Mouse (Mus musculus): ENCODE results near the gene Arid3a. TPM values are rescaled to one million over a fixed set of nuclear protein-coding genes. Genes with fewer than 3 reads are reported as not detected.

The Arid3a gene
- polyA plus RNA-seq, 1 experiment from 2014 or later, result 7.0 TPM

DNA sequence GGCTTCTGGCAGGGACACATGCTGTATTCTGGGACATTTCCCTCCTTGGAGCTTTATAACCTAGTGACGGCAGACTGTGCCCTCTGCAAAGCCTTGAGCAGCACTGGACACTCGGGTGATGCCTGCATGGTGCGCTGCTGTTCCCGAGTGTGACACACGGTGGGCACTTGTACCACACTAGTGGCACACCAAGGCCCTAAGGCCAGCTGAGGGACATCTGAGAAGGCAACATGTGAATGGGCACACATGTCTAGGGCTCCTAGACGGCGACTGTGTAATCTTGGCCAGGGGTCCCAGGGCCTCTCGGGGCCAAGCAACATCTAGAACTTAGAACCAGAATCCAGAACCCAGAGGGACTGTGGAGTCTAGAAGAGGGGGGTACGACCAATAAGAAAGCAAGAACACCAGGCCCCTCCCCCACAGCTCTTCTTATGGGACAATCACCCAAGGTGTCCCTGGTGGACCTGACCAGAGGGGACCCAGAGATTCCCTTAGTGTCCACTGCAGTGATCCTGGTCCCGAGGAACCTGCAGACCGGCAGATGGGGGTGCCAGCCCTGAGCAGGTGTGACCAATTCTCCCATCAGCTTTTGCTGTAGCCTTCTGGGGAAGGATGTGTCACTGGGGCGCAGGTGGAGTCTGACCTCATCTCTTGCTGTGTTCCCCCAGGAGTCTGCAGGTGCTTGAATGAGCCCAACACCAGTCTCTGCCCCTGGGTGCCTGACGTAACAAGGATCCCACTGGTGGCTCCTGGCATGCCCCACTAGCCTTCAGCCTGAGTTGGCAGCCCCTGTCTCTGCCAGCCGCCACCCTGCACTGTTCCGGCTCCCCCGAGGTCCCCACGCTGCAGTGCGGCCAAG lies 3.4 kb downstream of the Arid3a start:
- Histone ChIP-seq H3K9ac (no peak overlapping the region), H3K4me2 (replicated peaks) (no peak overlapping the region), H3K4me1 (peaks cover 74% of the 10 kb centered on the region), H3K36me3 (peaks cover 28% of the 10 kb centered on the region), H3K4me3 (replicated peaks) (no peak overlapping the region), H3K9me3 (replicated peaks) (no peaks in the 10 kb centered on the region), H3K27me3 (no peaks in the 10 kb centered on the region), H3K27ac (replicated peaks) (no peak overlapping the region)
- WGBS, result 81% methylated on average over 18 of the region's 18 CpGs
- no peak for ATAC-seq (ENCODE audit: insufficient number of reproducible peaks, low FRiP score, low TSS enrichment, low read depth)

DNA sequence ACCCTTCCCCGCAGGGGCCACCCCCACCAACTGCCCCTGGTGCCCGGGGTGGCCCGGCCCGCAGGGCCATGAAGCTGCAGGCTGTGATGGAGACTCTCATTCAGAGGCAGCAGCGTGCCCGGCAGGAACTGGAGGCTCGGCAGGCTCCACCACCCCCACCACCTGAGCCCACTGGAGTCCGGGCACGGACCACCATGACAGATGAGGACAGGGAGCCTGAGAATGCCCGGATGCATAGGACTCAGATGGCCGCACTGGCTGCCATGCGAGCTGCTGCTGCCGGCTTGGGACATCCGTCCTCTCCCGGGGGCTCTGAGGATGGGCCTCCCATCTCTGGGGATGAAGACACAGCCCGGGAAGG lies 4.0 kb downstream of the Arid3a start:
- no peak for ATAC-seq (ENCODE audit: insufficient number of reproducible peaks, low FRiP score, low TSS enrichment, low read depth)

DNA sequence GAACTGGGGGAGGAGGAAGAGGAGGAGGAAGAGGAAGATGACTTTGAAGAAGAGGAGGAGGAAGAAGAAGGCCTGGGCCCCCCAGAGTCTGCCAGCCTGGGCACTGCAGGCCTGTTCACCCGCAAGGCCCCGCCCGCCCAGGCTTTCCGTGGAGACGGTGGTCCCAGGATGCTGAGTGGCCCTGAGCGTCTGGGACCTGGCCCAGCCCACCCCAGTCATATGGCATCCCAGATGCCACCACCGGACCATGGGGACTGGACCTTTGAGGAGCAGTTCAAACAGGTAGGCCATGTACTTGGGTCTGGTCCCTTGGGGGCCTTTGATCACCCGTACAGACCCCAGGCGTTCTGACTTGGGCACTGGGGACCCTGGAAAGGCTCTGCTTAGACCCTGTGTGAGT lies 5.0 kb downstream of the Arid3a start:
- no peaks in the 10 kb centered on the region for H3K27me3 ChIP-seq
- peaks cover 76% of the 10 kb centered on the region for H3K4me1 ChIP-seq
- peak overlapping the region; percentile 49; the same call in 1 of the 2 replicates for H3K27ac ChIP-seq (replicated peaks)
- no peak overlapping the region for H3K4me3 ChIP-seq (replicated peaks)
- H3K4me2 ChIP-seq (replicated peaks), result no peak overlapping the region
- 75% methylated on average over 9 of the region's 9 CpGs for WGBS
- peaks cover 34% of the 10 kb centered on the region for H3K36me3 ChIP-seq
- no peak overlapping the region for H3K9ac ChIP-seq
- no peak for ATAC-seq (ENCODE audit: insufficient number of reproducible peaks, low FRiP score, low TSS enrichment, low read depth)
- no peaks in the 10 kb centered on the region for H3K9me3 ChIP-seq (replicated peaks)

More for the DNA sequence above, 4.0 kb downstream of the Arid3a start:
- 86% methylated on average over 16 of the region's 16 CpGs for whole genome bisulfite sequencing
- Histone ChIP-seq H3K9me3 (replicated peaks) (no peaks in the 10 kb centered on the region), H3K27me3 (no peaks in the 10 kb centered on the region), H3K4me3 (replicated peaks) (no peak overlapping the region), H3K9ac (no peak overlapping the region), H3K27ac (replicated peaks) (no peak overlapping the region), H3K4me1 (peaks cover 76% of the 10 kb centered on the region), H3K4me2 (replicated peaks) (no peak overlapping the region), H3K36me3 (peaks cover 34% of the 10 kb centered on the region)

DNA sequence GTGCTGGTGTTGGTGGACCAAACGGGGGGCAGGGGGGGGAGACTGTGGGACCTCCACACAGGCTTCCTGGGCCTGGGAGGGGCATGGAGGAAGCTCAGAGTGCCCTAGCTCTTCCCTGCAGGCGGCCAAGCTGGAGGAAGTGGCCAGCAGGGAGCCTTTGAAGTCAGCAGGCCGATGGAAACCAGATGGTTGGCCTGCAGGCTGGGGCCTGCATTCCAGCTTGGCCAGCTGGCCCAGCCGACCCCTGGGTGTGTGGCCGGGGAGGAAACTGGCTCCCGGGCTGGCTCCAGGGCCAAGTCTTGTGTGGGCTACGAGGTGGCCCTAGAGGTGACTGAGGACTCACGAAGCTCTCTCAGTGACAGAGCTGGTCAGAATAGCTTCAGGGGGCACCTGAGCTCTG lies 5.9 kb downstream of the Arid3a start:
- Histone ChIP-seq H3K4me3 (replicated peaks) (no peak overlapping the region), H3K27me3 (no peaks in the 10 kb centered on the region), H3K9ac (no peak overlapping the region), H3K27ac (replicated peaks) (peak overlapping the region; percentile 49), H3K9me3 (replicated peaks) (no peaks in the 10 kb centered on the region), H3K4me2 (replicated peaks) (0 out of 2 replicates have a peak overlapping the region, but pooled peaks have one; percentile 15), H3K36me3 (peaks cover 36% of the 10 kb centered on the region), H3K4me1 (peaks cover 83% of the 10 kb centered on the region)
- WGBS, result 20% methylated on average over 8 of the region's 8 CpGs
- ATAC-seq (ENCODE audit: insufficient number of reproducible peaks, low FRiP score, low TSS enrichment, low read depth), result no peak

DNA sequence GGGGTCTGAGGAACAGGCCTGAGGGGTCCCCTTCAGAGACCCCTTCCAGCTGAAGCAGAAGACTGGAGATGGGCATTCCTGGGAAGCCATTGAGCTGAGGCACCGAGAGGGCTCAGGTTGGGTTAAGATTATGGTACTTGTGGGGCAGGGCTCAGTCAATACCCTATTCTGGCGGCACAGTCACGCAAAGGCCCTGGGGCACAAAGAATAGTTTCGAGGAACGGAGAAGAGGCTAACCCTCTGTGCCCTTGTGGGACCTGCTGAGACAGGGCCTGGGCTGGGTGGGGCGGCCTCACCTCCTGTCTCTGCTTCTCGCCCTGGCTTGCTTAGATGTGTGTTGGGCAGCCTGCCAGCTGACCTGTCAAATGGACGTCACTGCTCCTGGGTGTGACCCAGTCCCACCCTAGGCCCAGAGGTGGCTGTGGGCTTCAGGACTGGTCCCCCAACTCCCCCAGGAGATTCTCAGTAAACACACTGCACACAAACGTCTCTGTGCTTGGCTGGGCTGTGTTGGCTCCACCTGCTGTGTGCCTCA lies 6.4 kb downstream of the Arid3a start:
- no peaks in the 10 kb centered on the region for H3K9me3 ChIP-seq (replicated peaks)
- H3K4me3 ChIP-seq (replicated peaks), result no peak overlapping the region
- ATAC-seq (ENCODE audit: insufficient number of reproducible peaks, low FRiP score, low TSS enrichment, low read depth), result no peak
- H3K27ac ChIP-seq (replicated peaks), result peak overlapping the region; percentile 72; the same call in 1 of the 2 replicates
- H3K27me3 ChIP-seq, result no peaks in the 10 kb centered on the region
- H3K9ac ChIP-seq, result no peak overlapping the region
- H3K36me3 ChIP-seq, result peaks cover 36% of the 10 kb centered on the region
- H3K4me1 ChIP-seq, result peaks cover 87% of the 10 kb centered on the region
- no peak overlapping the region for H3K4me2 ChIP-seq (replicated peaks)
- WGBS, result 50% methylated on average over 9 of the region's 9 CpGs

DNA sequence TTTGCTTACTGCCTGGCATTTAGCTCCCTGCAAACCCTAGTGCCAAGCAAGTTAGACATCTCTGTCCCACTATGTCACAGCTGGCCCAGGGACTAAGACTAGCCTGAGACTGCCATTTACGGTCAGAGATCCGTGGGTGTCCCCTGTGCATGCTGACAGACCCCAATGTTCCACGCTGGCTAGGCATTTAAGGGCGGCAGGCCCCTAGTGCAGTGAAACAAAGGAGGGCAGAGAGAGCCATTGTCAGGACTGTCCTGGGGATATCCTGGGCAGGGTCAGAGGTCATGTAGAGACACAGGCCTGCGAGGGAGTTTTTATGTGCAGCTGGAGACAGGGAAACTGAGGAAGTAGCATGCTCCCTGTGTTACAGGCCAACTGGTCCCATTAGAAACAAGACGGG lies 7.0 kb downstream of the Arid3a start:
- Histone ChIP-seq H3K27me3 (no peaks in the 10 kb centered on the region), H3K4me3 (replicated peaks) (no peak overlapping the region), H3K36me3 (peaks cover 36% of the 10 kb centered on the region), H3K9ac (no peak overlapping the region), H3K27ac (replicated peaks) (peak overlapping the region; percentile 72), H3K9me3 (replicated peaks) (no peaks in the 10 kb centered on the region), H3K4me2 (replicated peaks) (no peak overlapping the region), H3K4me1 (peaks cover 87% of the 10 kb centered on the region)
- 62% methylated on average over 6 of the region's 6 CpGs for WGBS
- ATAC-seq (ENCODE audit: insufficient number of reproducible peaks, low FRiP score, low TSS enrichment, low read depth), result no peak

DNA sequence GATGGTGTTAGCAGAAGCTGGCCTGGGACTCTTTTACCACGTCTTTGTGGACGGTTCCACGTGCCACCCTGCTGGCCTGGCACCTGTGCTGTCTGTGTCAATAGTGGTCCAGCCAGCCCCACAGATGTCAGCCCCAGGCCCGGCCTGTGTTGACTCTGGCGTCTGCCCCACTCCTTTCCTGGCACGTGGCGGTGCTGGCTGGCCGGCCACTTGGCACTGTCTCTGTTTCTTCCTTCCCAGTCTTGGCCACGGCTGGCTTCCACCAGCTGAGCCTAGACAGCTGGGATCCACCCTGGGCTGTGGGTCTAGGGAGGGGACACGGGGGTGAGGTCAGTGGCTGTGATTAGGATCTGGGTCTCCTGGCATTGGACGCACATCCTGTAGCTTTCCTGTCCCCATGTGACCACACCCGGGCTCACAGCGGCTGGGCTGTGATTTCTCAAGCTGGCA lies 7.5 kb downstream of the Arid3a start:
- Histone ChIP-seq H3K9ac (no peak overlapping the region), H3K4me2 (replicated peaks) (no peak overlapping the region), H3K9me3 (replicated peaks) (no peaks in the 10 kb centered on the region), H3K27ac (replicated peaks) (peak overlapping the region; percentile 72), H3K36me3 (peaks cover 36% of the 10 kb centered on the region), H3K4me1 (peaks cover 83% of the 10 kb centered on the region), H3K4me3 (replicated peaks) (no peak overlapping the region), H3K27me3 (no peaks in the 10 kb centered on the region)
- 52% methylated on average over 13 of the region's 13 CpGs for WGBS
- ATAC-seq (ENCODE audit: insufficient number of reproducible peaks, low FRiP score, low TSS enrichment, low read depth), result peak; percentile 69

DNA sequence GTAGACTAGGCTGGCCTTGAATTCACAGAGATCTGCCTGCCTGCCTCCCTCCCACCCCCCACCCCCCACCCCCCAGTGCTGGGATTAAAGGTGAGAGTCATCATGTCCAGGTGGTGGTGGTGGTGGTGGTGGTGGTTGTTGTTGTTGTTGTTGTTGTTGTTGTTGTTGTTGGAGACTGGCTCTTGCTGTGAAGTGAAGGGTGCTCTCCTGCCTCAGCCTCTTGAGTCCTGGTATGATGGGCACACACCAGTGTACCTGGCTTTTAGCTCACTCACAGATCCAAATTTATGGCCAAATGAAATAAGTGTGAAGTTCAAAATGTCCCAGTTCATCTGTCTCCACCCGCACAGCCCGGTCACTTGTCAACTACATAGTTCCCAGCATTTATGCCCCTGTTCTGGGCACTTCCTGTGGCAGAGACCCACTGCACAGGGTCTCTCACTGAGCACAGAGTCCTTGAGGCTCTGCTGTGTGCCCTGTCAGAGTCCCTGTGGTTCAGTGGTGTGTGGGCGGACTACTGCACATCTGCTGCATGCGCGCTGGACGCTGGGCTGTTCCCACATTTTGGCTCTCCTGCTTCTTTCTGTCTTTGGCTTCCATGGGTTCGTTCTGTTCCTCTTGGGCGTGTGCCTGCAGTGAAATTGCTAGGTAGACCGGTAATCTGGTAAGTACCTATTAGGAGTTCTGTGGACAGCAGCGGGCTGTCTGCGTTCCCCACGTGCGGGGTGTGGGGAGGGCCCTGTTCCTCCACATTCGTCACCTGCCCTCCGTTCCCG lies 8.1 kb downstream of the Arid3a start:
- H3K36me3 ChIP-seq, result peaks cover 36% of the 10 kb centered on the region
- H3K27me3 ChIP-seq, result no peaks in the 10 kb centered on the region
- H3K9ac ChIP-seq, result peak overlapping the region; percentile 2; the same call in 1 of the 2 replicates
- peak overlapping the region; percentile 72 for H3K27ac ChIP-seq (replicated peaks)
- no peaks in the 10 kb centered on the region for H3K9me3 ChIP-seq (replicated peaks)
- no peak overlapping the region for H3K4me2 ChIP-seq (replicated peaks)
- H3K4me3 ChIP-seq (replicated peaks), result no peak overlapping the region
- WGBS, result 80% methylated on average over 16 of the region's 16 CpGs
- no peak for ATAC-seq (ENCODE audit: insufficient number of reproducible peaks, low FRiP score, low TSS enrichment, low read depth)
- H3K4me1 ChIP-seq, result peaks cover 80% of the 10 kb centered on the region

DNA sequence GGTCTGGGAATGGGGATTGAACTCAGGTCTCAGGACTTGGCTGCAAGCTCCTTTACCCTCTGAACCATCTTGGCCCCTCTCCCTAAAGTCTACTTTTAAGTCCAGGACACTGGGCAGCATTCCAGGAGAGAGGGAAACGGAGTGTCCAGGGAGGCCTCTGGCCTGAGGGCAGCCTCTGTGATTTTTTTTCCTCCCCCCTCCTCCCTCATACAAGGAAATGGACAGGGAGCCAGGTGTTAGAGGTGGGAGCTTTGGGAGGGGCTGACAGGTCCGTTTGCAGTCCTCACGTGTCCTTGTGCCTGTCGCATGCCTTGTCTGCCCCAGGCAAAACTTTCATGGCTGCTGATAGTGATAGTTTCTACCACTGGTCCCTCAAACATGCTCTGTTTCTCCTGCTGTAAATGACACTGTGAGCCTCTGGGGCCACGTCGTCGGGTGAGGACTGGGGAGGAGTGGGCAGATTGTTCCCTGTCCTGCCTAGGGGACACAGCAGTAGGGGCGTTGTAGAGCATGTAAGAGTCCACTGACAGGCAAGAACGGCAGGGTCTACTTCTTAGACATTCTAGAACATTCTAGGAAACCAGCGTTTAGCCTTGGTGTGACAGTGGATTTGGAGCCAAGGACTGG lies 9.6 kb downstream of the Arid3a start:
- Histone ChIP-seq H3K9ac (no peak overlapping the region), H3K9me3 (replicated peaks) (no peaks in the 10 kb centered on the region), H3K36me3 (peaks cover 37% of the 10 kb centered on the region), H3K4me1 (peaks cover 76% of the 10 kb centered on the region), H3K4me3 (replicated peaks) (no peak overlapping the region), H3K27ac (replicated peaks) (peak overlapping the region; percentile 56; the same call in 1 of the 2 replicates), H3K27me3 (no peaks in the 10 kb centered on the region), H3K4me2 (replicated peaks) (0 out of 2 replicates have a peak overlapping the region, but pooled peaks have one; percentile 4)
- no peak for ATAC-seq (ENCODE audit: insufficient number of reproducible peaks, low FRiP score, low TSS enrichment, low read depth)
- WGBS, result 41% methylated on average over 10 of the region's 10 CpGs

DNA sequence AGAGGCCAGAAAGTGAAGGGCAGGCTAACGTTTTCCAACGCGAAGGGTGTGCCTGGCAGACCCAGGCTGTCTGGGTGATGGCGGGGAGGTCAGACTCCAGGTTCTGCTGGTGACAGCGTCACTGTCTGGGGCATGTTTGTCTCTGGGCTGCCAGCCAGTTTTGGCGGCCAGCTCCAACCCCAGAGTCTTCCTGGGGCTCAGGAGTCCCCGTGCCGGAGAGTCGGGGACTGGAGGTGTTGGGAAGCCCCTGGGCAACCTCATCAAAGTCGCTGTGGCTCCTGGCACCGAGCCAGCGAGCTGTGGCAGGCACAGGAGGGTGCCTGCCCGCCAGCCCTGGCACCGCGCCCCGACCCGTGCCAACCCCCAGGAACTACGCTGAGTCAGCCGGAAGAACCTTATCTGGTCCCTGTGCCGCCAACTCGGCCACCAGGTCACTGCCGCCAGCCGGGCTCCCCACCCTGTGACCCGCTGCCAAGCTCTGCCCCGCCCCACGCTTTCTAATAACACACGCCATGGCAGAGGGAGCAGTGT lies 10.1 kb downstream of the Arid3a start:
- Histone ChIP-seq H3K9ac (no peak overlapping the region), H3K27me3 (no peaks in the 10 kb centered on the region), H3K36me3 (peaks cover 37% of the 10 kb centered on the region), H3K4me1 (peaks cover 70% of the 10 kb centered on the region), H3K27ac (replicated peaks) (peak overlapping the region; percentile 56; the same call in 1 of the 2 replicates), H3K4me3 (replicated peaks) (no peak overlapping the region), H3K9me3 (replicated peaks) (no peaks in the 10 kb centered on the region), H3K4me2 (replicated peaks) (0 out of 2 replicates have a peak overlapping the region, but pooled peaks have one; percentile 4)
- WGBS, result 49% methylated on average over 27 of the region's 27 CpGs
- ATAC-seq (ENCODE audit: insufficient number of reproducible peaks, low FRiP score, low TSS enrichment, low read depth), result 0 out of 2 replicates have a peak, but pooled peaks have one; percentile 5

All from embryonic facial prominence, embryonic 15.5 days (tissue).